Mouse (Mus musculus) hindbrain, embryonic 13.5 days (tissue): Measurements from ENCODE around the gene Gdpgp1. TPM values are rescaled to one million over a fixed set of nuclear protein-coding genes. Genes with fewer than 3 reads are reported as not detected.
A peak's percentile ranks its signal among the peaks of the same experiment; 100 is the strongest.

ENCODE experiments used
- ATAC-seq: fragments of 200-750 bp; cut with Nextera tagmentation; 2 replicates; pipeline ENCODE4 v1.8.0; 2017; ENCODE audit warnings: moderate TSS enrichment; ENCODE audit not compliant: low FRiP score
- H3K27ac ChIP-seq: fragments of 300-500 bp; sonication (generic); 2 replicates; pipeline ENCODE4 v1.5.1; 2015; ENCODE audit warnings: inconsistent platforms, mild to moderate bottlenecking, moderate library complexity
- H3K27me3 ChIP-seq: fragments of 300-500 bp; sonication (generic); 2 replicates; pipeline ENCODE4 v1.6.1; 2015; ENCODE audit warnings: mild to moderate bottlenecking, inconsistent platforms
- H3K36me3 ChIP-seq: fragments of 300-500 bp; sonication (generic); 2 replicates; pipeline ENCODE4 v1.6.1; 2015; ENCODE audit warnings: mild to moderate bottlenecking, inconsistent platforms
- H3K4me1 ChIP-seq: fragments of 300-500 bp; sonication (generic); replicated peaks from 2 replicates; pipeline ENCODE4 v1.6.1; 2015; ENCODE audit warnings: inconsistent platforms
- H3K4me2 ChIP-seq: fragments of 300-500 bp; sonication (generic); 2 replicates; pipeline ENCODE4 v1.6.1; 2015; ENCODE audit warnings: inconsistent platforms, mild to moderate bottlenecking, moderate library complexity
- H3K4me3 ChIP-seq: fragments of 300-500 bp; sonication (generic); 2 replicates; pipeline ENCODE4 v1.5.1; 2015; ENCODE audit warnings: mild to moderate bottlenecking, inconsistent platforms
- H3K9ac ChIP-seq: fragments of 300-500 bp; sonication (generic); 2 replicates; pipeline ENCODE4 v1.6.1; 2015; ENCODE audit warnings: mild to moderate bottlenecking, inconsistent platforms
- H3K9me3 ChIP-seq: fragments of 300-500 bp; sonication (generic); 2 replicates; pipeline ENCODE4 v1.6.1; 2016; ENCODE audit warnings: inconsistent platforms
- WGBS: fragments of 180-500 bp; shearing (Covaris S2); methylation state at CpG from one replicate; pipeline ENCODE4 v1.1.7; 2015; 5-methylcytosine and 5-hydroxymethylcytosine counted together
- polyA plus RNA-seq: library from polyadenylated mRNA; unstranded; fragments of >200 nt; fragmentation: Nextera tagmentation; extraction: Ambion mirVana; gene quantifications from 2 replicates; pipeline ENCODE4 v1.2.1, GENCODE M21; 2015

The Gdpgp1 gene
- polyA plus RNA-seq, 1 experiment from 2014 or later = 4.1 TPM

DNA sequence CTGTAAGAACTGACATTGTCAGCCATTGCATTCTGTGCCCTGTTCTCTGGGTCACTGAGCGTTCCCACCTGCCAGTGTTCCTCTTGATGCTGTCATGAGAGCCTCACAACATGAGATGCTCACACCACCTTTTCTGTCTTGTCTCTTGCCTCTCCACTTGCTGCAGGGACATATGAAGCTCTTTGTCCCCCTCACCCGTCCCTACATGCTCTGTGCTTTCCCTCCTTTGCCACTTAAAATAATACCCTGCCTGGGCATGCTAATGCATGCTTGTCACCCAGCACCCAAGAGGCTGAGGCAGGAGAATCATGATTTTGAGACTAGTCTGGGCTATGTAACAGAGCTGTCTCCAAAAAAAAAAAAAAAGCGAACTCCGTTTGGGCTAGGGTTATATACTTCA is 21.7 kb upstream of the Gdpgp1 start:
- no peaks in the 10 kb centered on the region for H3K27me3 ChIP-seq
- H3K9me3 ChIP-seq = no peaks in the 10 kb centered on the region
- WGBS = 89% methylated on average over 4 of the region's 4 CpGs
- ATAC-seq = no peak
- no peak overlapping the region for H3K4me2 ChIP-seq
- H3K4me3 ChIP-seq = no peak overlapping the region
- peaks cover 23% of the 10 kb centered on the region for H3K36me3 ChIP-seq
- H3K4me1 ChIP-seq = peaks cover 53% of the 10 kb centered on the region
- H3K27ac ChIP-seq = no peak overlapping the region
- H3K9ac ChIP-seq = no peak overlapping the region

DNA sequence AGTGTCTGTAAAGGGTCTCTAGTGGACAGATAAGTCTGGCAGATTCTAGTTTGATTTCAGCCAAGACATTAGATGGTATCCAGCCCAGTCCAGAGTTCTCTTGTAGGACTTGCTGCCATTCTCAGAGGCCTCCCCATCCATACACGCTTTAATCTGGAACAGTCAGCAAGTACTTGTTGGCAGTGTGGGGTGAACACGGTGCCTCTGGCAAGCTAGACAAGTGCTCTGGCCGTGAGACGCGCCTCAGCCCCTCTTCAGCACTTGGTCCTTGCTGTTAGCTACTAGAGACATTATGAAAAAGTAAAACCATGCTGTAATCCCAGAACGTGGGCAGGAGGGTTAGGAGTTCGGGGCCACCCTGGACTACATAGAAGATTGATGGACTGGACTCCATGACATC is 19.1 kb upstream of the Gdpgp1 start:
- no peak for ATAC-seq

DNA sequence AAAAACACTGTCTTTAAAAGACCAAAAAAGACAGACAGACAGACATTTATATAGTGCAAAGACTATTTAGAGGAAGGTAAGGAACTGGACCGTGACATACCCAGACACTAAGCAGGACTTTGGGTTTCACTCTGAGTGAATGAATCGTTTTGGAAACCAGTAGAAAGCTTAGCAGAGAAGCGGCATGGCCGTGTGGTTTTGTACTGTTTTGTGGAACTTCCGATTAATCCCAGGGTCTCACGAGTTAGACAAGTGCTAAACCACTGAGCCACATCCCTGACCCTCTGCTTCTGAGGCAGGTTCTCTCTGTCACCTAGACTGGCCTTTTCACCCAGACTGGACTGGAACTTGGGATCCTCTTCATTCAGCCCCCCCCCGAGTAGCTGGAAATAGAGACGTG is 18.2 kb upstream of the Gdpgp1 start:
- H3K36me3 ChIP-seq = peaks cover 57% of the 10 kb centered on the region
- no peaks in the 10 kb centered on the region for H3K9me3 ChIP-seq
- 87% methylated on average over 8 of the region's 8 CpGs for WGBS
- peak overlapping the region; percentile 85; the same call in 1 of the 2 replicates for H3K27ac ChIP-seq
- no peak overlapping the region for H3K4me3 ChIP-seq
- ATAC-seq = no peak
- peak overlapping the region; percentile 67; the same call in 1 of the 2 replicates for H3K9ac ChIP-seq
- no peaks in the 10 kb centered on the region for H3K27me3 ChIP-seq
- H3K4me2 ChIP-seq = no peak overlapping the region
- peaks cover 19% of the 10 kb centered on the region for H3K4me1 ChIP-seq

More for the DNA sequence above, 19.1 kb upstream of the Gdpgp1 start:
- H3K27ac ChIP-seq = no peak overlapping the region
- no peak overlapping the region for H3K9ac ChIP-seq
- no peaks in the 10 kb centered on the region for H3K9me3 ChIP-seq
- H3K4me2 ChIP-seq = no peak overlapping the region
- H3K4me1 ChIP-seq = peaks cover 27% of the 10 kb centered on the region
- H3K27me3 ChIP-seq = no peaks in the 10 kb centered on the region
- no peak overlapping the region for H3K4me3 ChIP-seq
- peaks cover 49% of the 10 kb centered on the region for H3K36me3 ChIP-seq
- WGBS = 92% methylated on average over 7 of the region's 7 CpGs

DNA sequence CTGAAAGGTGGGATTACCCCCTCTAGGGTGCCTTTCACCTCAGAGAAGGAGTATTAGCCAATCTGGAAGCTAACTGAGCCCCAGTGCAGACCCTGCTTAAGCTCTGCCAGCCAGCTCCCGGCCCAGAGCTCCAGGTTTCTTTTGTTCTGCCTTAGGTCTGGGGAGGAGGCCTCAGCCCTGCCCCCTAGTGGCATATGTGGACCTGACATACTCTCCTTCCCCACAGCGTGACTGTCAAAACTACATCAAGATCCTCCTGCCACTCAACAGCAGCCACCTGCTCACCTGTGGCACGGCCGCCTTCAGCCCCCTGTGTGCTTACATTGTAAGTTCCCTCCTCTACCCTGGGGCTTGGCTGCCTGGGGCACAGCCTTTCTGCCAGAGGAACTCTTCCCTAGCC is 17.3 kb upstream of the Gdpgp1 start:
- Histone ChIP-seq H3K9me3 (no peaks in the 10 kb centered on the region), H3K4me2 (no peak overlapping the region), H3K9ac (peak overlapping the region; percentile 67), H3K27ac (peak overlapping the region; percentile 85), H3K27me3 (no peaks in the 10 kb centered on the region), H3K4me1 (peaks cover 10% of the 10 kb centered on the region), H3K4me3 (no peak overlapping the region), H3K36me3 (peaks cover 67% of the 10 kb centered on the region)
- peak; percentile 82 for ATAC-seq
- WGBS = 33% methylated on average over 4 of the region's 4 CpGs

DNA sequence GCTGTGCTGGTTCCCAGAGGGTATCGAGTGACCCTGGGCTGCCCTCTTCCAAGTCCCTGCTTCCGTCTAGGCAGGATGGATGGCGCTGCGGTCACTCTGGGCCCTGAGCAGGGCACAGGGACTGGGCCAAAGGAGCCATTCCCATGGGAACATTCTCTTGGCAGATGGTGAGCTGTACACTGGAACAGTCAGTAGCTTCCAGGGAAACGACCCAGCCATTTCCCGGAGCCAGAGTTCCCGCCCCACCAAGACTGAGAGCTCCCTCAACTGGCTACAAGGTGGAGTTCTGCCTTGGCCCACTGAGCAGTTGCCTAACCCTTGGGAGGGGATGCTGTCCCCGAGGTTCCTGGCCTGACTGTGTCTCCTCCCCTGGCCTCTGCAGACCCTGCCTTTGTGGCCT is 16.1 kb upstream of the Gdpgp1 start:
- H3K4me1 ChIP-seq = peaks cover 10% of the 10 kb centered on the region
- H3K27ac ChIP-seq = no peak overlapping the region
- ATAC-seq = peak; percentile 26; the same call in 1 of the 2 replicates
- H3K9ac ChIP-seq = peak overlapping the region; percentile 46; the same call in 1 of the 2 replicates
- H3K4me2 ChIP-seq = no peak overlapping the region
- H3K4me3 ChIP-seq = no peak overlapping the region
- no peaks in the 10 kb centered on the region for H3K27me3 ChIP-seq
- H3K36me3 ChIP-seq = peaks cover 78% of the 10 kb centered on the region
- no peaks in the 10 kb centered on the region for H3K9me3 ChIP-seq
- 65% methylated on average over 8 of the region's 8 CpGs for WGBS

DNA sequence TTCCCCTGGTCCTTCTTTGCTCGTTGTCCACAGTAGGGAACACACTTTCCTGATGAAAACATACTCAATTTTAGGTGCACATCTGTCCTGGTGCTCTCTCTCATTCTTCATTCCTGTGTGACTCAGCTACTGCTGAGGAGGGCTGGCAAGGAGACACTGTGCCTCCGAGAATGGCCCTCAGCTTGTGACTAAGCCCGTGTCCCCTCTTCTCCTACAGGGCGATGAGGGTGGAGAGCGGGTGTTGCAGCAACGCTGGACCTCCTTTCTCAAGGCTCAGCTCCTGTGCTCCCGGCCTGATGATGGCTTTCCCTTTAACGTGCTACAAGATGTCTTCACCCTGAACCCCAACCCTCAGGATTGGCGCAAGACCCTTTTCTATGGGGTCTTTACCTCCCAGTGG is 14.0 kb upstream of the Gdpgp1 start:
- Histone ChIP-seq H3K27ac (no peak overlapping the region), H3K27me3 (no peaks in the 10 kb centered on the region), H3K36me3 (peaks cover 86% of the 10 kb centered on the region), H3K4me1 (peaks cover 10% of the 10 kb centered on the region), H3K4me3 (no peak overlapping the region), H3K9me3 (no peaks in the 10 kb centered on the region), H3K9ac (no peak overlapping the region), H3K4me2 (no peak overlapping the region)
- ATAC-seq = no peak
- WGBS = 94% methylated on average over 9 of the region's 9 CpGs

DNA sequence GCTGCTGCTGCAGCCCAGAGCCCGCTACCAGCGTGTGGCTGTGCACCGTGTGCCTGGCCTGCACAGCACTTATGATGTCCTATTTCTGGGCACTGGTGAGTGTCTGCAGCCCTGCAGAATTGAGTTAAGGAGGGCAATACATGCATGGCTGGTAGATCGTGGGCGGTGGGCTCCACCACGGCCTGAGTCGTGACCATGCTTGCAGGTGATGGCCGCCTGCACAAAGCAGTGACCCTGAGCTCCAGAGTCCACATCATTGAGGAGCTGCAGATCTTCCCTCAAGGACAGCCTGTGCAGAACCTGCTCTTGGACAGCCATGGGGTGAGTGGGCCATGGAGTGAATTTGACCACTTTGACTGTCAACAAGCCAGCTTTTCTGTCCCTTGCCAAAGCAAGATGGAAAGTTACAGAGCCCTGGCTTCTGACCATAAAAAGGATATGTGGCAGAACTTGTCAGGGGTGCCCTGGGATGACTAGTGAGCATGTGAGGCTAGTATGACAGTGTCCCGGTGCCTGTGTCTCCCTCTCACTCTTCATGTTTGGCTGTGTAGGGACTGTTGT is 12.3 kb upstream of the Gdpgp1 start:
- WGBS = 95% methylated on average over 9 of the region's 9 CpGs

DNA sequence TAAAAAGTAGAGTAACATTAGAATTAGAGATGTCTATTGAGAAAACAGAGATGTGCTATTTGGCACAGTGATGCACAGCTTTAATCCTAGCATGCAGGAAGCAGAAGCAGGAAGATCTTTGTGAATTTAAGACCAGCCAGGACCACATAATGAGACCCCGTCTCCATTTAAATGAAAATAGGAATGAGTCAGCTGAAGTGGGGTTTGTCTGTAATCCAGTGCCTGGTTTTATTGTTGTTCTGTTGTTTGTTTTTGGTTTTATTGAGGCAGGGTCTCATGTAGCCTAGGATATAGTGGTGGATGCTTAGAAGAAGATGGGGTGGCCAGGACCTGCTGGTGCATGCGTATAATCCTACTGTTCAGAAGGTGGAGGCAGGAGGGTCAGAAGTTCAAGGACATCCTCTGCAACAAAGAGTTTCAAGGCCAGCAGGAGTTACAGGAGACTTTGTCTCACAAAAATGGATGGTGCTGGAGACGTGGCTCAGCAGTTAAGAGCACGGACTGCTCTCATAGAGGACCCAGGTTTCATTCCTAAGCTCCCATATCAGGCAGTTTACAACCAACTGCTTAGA is 11.4 kb upstream of the Gdpgp1 start:
- H3K27me3 ChIP-seq = no peaks in the 10 kb centered on the region
- no peak for ATAC-seq
- H3K4me2 ChIP-seq = no peak overlapping the region
- no peaks in the 10 kb centered on the region for H3K4me1 ChIP-seq
- H3K9ac ChIP-seq = no peak overlapping the region
- no peaks in the 10 kb centered on the region for H3K9me3 ChIP-seq
- WGBS = 81% methylated on average over 4 of the region's 4 CpGs
- H3K27ac ChIP-seq = no peak overlapping the region
- H3K36me3 ChIP-seq = peaks cover 91% of the 10 kb centered on the region
- no peak overlapping the region for H3K4me3 ChIP-seq

More for the DNA sequence above, 12.3 kb upstream of the Gdpgp1 start:
- no peak for ATAC-seq
- H3K9me3 ChIP-seq = no peaks in the 10 kb centered on the region
- no peak overlapping the region for H3K4me3 ChIP-seq
- peaks cover 93% of the 10 kb centered on the region for H3K36me3 ChIP-seq
- no peak overlapping the region for H3K9ac ChIP-seq
- H3K27ac ChIP-seq = no peak overlapping the region
- H3K27me3 ChIP-seq = no peaks in the 10 kb centered on the region
- H3K4me2 ChIP-seq = no peak overlapping the region
- H3K4me1 ChIP-seq = peaks cover 6% of the 10 kb centered on the region

DNA sequence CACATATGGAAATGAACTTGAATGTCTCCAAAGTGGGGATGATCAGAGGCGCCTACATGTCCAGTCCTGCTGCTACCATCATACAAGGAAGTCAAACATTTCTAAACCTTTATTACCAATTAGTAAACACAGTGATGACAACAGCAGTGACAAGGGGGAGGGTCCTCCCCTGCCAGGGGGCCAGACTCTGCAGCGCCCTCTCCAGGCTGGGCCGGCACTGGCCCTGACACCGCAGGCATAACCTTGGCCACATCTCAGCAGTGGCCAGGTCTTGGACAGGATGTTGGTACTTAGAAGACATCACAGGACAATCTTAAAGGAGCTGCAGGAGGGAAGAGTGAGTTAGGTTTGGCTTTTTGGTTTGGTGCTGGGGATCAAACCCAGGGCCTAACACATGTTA is 5.6 kb upstream of the Gdpgp1 start:
- H3K9me3 ChIP-seq = no peaks in the 10 kb centered on the region
- no peak overlapping the region for H3K27ac ChIP-seq
- 94% methylated on average over 4 of the region's 4 CpGs for WGBS
- H3K4me1 ChIP-seq = peaks cover 14% of the 10 kb centered on the region
- peaks cover 55% of the 10 kb centered on the region for H3K36me3 ChIP-seq
- no peak for ATAC-seq
- no peak overlapping the region for H3K4me3 ChIP-seq
- peaks cover 10% of the 10 kb centered on the region for H3K27me3 ChIP-seq
- no peak overlapping the region for H3K9ac ChIP-seq
- no peak overlapping the region for H3K4me2 ChIP-seq

DNA sequence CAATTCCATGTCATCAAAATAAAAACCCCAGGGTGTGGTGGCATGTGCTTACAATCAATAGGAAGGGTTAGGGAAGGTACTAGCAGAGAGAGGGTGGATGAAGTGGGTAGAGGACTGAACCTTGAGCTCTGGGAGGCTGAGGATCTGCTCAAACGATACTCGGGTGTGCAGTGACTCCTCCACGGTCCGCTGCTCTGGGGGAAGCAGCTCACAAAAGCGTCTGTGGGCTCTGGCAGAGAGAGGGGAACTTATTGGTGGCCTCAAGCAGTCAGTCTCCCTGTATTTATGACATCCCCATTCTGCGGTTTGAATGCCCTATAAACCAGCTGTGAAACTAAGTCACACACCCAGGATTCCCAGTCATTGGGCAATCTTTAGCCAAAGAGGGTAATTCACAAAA is 2.5 kb upstream of the Gdpgp1 start:
- Histone ChIP-seq H3K27ac (no peak overlapping the region), H3K4me2 (no peak overlapping the region), H3K9ac (no peak overlapping the region), H3K4me3 (no peak overlapping the region), H3K4me1 (peaks cover 33% of the 10 kb centered on the region), H3K27me3 (peaks cover 10% of the 10 kb centered on the region), H3K36me3 (peaks cover 31% of the 10 kb centered on the region), H3K9me3 (no peaks in the 10 kb centered on the region)
- 63% methylated on average over 6 of the region's 6 CpGs for WGBS
- no peak for ATAC-seq

DNA sequence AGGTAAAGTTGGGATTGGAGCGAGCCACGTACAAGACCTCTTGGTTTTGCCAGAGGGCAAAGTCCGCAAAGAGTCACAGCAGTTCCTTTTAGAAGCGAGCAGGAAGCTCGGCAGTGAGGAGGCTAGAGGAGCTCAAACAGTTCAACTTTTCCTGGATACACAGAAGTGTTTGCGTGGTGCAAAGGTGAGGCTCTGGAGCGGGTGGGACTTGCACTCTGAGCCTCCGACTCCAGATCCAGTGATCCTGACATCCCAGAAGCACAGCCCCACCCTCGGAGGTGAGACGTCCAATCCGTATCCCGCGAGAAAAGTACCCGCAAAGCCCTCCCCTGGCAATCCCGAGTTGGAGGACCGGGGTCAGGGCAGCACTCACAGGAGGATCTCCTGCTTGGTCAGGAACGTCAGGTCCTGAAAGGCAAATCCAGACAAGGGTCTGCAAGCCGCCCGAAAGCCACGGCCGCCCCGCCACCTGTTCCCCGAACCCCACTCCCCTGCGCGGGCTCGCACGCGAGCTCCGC is 635 bp upstream of the Gdpgp1 start:
- 1% methylated on average over 29 of the region's 29 CpGs for WGBS
- ATAC-seq = peak; percentile 33

DNA sequence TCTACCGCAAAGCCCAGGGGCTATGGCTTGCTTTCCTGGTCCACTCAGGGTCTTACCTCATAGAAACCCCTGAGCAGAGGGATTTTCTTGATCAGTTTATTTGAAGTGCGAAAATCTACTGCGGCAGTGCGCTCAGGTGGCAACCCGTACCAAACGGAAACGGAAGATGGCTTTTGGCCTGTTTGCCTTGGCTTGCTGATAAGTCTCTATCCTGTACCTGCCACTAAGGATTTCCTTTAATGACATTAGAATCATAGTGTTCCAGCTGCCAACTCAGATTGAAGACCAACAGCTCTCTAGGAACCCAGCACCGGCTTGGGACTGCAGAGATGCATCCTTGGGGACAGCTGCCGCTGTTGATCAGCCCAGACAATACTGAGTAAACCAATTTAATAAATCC is 1.1 kb downstream of the Gdpgp1 start:
- Histone ChIP-seq H3K4me1 (peaks cover 37% of the 10 kb centered on the region), H3K9me3 (no peaks in the 10 kb centered on the region), H3K36me3 (peaks cover 9% of the 10 kb centered on the region), H3K4me2 (peak overlapping the region; percentile 89), H3K27ac (no peak overlapping the region), H3K27me3 (peaks cover 10% of the 10 kb centered on the region), H3K4me3 (peak overlapping the region; percentile 66), H3K9ac (peak overlapping the region; percentile 78; the same call in 1 of the 2 replicates)
- WGBS = 73% methylated on average over 9 of the region's 9 CpGs
- ATAC-seq = no peak

More for the DNA sequence above, 635 bp upstream of the Gdpgp1 start:
- peaks cover 15% of the 10 kb centered on the region for H3K36me3 ChIP-seq
- no peaks in the 10 kb centered on the region for H3K9me3 ChIP-seq
- H3K27ac ChIP-seq = peak overlapping the region; percentile 52; the same call in 1 of the 2 replicates
- peak overlapping the region; percentile 70 for H3K9ac ChIP-seq
- H3K4me2 ChIP-seq = peak overlapping the region; percentile 89
- peaks cover 10% of the 10 kb centered on the region for H3K27me3 ChIP-seq
- H3K4me3 ChIP-seq = peak overlapping the region; percentile 66
- peaks cover 37% of the 10 kb centered on the region for H3K4me1 ChIP-seq

DNA sequence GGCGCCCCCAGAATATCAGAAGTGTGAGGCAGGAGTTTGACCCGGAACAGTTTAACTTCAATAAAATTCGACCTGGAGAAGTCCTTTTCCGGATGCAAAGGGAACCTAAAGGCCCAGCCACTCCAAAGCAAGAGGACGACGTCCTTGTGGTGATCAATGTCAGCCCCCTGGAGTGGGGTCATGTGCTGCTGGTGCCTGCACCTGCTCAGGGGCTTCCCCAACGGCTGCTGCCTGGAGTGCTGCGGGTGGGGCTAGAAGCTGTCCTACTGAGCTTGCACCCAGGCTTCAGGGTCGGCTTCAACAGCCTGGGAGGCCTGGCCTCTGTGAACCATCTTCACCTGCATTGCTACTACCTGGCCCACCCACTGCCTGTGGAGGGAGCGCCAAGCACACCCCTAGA is 5.9 kb downstream of the Gdpgp1 start:
- no peak for ATAC-seq
- H3K27ac ChIP-seq = no peak overlapping the region
- WGBS = 90% methylated on average over 10 of the region's 10 CpGs

More for the DNA sequence above, 5.9 kb downstream of the Gdpgp1 start:
- H3K27me3 ChIP-seq = no peaks in the 10 kb centered on the region
- H3K9ac ChIP-seq = no peak overlapping the region
- no peak overlapping the region for H3K4me3 ChIP-seq
- H3K36me3 ChIP-seq = peaks cover 32% of the 10 kb centered on the region
- H3K4me2 ChIP-seq = no peak overlapping the region
- H3K9me3 ChIP-seq = no peaks in the 10 kb centered on the region
- H3K4me1 ChIP-seq = peaks cover 15% of the 10 kb centered on the region
